Mouse (Mus musculus) testis, postnatal 10 days (tissue): ENCODE measurements around the gene Epb41l3.
"Not testable (repeated sequence)": the region's sequence is repeated elsewhere in the genome, so short reads cannot be mapped to it uniquely, and the experiment has no call there.

Source experiments
- DNase-seq: peaks from one replicate; pipeline ENCODE4 v3.0.0; 2021; ENCODE audit warnings: low spot score

Gene Epb41l3

DNA sequence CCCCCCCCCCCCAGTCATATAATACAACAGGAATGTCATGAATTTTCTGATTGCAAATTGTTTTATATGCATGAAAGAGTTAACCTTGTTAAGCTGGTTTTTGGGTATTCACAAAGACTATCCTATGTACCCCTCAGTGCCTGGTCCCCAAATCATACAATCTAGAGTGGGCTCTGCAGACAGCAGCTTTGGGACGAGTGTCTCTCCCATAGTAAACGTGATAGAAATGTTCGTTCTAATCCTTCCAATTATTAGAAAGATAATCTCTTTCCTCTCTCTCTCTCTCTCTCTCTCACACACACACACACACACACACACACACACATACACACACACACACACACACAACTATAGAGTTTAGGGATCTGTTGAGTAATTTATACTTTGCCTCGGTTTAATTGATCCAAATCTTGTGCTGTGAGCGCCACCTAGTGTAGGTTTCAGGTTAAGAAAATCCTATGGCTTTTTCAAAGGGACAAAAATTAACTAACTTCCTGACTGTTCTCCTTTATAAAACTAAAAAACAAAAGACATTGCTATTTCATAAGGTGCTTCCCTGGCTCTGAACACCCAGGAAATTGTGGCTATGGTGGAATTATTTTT, 30.4 kb downstream of the Epb41l3 start:
- DNase-seq, result peak; percentile 70

DNA sequence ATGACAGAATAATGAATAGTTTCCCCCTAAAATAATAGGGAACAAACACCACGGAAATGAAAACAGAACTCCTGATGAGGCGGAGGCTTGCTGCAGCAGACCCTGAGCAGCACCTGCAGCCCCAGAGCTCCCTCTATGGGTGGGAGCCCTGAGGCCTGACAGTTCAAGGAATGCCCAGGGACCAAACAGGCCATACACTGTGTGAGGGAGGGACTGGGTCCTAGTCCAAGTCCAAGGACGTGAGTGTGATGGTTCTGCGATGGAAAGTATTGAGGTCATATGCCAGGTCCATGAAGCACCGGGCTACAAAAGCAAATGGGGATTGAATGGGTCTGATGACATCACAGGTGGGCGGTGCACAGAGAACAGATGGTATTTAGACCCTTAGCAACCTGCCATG, 33.7 kb downstream of the Epb41l3 start:
- DNase-seq, result peak; percentile 53

DNA sequence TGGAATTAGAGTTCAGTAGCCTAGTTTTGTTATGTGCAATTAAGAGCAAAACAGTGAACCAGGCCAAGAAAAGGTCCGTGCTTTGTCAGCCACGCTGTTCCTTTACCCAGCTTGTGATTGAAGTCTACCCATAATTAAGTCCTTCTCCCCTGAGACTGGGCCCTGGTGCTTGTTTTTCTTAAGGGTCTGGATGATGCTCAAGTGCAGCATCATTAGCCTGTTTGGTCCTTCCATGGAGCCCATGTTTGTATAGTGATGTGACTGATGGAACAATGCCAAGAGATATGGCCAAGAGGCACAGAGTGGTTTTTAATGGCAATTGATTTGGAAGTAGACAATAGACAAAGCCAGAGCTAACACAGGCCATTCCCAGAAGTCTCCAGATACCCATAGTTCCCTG, 36.7 kb downstream of the Epb41l3 start:
- no peak for DNase-seq

DNA sequence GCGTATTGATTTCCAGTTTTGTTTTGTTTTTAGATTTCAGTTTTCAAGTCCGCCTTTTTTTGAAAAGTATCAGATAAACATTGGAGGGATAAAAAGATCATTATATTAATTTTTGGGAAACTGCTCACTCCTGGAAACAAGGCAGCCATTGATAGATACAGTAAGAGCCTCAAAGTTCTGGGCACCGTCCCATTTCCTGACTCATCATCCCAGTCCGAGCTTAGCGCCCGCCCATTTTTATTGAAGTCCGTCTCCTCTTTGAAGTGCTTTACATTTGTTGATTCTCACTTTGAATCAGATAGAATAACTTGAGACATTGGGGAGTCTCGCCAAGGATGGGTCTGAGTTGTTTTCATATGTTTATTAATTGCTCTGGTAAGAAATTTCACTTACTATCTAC, 43.7 kb downstream of the Epb41l3 start:
- DNase-seq, result no peak

DNA sequence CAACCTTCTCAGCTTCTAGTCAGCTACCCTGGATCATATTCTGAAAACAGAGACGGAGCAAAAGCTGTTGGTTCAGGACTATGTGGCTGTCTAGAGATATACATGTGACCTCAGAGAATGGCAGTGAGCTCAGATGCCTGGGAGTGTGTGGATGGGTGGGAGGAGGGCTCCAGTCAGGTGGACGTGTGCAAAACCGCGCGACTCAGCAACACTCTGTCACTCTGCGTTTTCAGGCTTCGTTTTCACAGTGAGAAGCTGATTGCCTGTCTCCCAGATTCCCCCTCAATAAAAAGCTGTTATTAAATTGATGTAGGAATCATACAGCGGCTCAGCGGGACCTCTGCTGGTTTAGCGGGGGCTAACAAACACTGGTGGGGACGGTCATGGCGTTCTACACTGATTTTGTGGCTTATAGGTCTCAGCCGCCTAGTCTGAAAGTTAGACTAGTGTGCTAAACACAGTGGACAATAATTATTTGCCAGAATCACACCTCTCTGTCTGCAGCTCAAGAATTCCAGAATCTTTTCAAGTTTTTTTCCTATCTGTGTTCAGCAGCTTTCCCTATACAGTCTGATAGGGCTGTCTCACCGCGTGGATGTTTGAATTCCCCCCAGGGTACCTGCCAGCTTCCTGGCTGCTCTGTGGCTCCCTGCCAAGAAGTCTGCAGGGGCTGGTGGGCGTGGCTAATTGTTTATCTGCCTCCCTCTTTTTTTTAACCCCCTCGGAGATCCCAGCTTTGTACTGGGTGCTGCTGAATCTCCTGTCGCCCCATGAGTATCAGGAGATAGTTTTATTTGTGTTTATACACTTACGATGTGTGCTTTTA, 45.3 kb downstream of the Epb41l3 start:
- peak; percentile 59 for DNase-seq

DNA sequence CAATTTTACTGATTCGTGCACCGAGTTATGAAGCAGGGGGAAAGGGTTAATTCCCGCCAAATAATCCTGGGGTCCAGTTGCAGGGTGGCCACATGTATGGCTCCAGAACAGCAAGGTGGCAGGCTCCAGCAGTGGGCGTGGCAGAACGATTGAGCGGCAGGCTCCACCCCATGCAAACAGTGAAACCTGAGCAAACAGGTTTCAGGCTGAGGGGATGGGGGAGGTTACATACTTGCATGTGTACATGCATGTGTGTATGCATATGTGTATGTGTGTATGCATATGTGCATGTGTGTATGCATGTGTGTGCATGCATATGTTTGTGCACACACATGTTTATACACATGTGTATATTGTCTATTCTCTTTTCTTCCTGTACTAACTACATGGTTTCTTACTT, 46.9 kb downstream of the Epb41l3 start:
- DNase-seq, result not testable (repeated sequence)

DNA sequence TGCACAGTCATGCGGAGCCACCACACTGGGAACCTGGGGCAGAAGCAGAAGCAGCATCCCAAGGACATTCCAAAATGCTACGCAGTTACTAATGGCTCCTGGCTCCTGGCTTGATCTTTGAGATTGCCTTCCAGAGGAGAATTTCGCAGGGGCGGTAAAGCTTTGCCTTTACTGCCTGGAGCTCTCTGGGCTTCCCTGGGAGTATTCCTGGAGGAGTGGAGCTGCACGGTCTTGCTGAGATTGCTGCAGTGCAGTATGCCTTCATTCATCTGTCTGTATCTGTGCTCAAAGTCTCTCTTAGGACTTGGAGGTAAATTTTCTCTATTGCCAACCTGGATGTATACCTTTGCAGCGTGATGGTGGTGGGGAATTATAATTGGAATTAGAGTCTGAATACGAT, 52.0 kb downstream of the Epb41l3 start:
- no peak for DNase-seq

DNA sequence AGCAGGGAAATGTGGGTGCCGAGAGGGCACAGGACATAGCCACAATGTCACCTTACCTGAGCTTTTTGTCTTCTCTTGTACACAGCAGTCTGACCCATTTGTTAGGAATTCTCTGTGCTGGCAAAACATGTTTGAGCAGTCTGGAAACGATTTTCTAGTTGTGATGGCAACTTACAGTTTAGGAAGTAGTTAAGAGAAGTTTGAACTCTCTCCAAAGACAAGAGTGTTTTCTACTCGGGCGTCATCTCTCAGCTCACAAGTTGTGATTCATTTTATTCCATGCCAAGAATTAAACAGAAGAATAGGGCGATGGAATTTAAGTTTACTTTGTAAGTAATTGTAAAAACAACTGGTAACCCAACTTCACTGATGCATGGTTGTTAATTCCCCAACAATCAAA, 52.5 kb downstream of the Epb41l3 start:
- DNase-seq, result no peak

DNA sequence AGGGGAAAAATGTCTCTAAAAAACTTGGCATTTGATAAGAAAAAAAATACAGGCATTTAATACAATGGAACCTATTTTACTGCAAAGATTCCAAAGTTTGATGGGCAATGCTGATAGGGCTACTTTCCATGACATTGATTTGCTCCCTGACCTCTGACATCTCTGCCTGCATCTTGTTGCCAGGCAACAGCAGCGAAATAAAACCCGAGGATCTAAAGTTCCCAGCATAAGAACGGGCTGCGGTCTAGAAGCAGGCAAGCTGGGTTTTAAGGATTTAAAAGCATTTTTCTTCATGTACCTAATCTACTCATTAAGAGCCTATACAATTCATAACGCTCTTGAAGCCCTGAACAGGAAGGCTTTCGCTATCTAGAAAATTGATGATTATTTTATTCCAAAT, 54.0 kb downstream of the Epb41l3 start:
- DNase-seq, result no peak

DNA sequence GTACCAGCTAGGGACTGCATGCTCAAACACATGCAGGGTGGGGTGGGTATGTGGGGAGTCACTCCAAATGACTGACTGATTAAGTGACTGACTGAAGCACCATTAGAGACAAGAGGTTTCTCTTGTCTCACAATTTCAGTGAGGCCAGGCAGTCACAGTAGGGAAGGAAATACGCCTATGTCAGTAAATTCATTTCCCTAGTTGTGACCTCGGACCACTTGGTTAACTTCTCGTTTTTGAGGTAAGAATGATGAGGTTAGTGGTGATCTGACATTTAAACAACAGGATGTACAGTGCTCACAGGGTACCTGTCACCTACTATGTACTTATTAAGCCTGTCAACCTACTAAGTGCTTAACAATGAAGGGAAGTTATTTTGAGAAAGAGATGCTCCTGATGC, 67.5 kb downstream of the Epb41l3 start:
- no peak for DNase-seq

DNA sequence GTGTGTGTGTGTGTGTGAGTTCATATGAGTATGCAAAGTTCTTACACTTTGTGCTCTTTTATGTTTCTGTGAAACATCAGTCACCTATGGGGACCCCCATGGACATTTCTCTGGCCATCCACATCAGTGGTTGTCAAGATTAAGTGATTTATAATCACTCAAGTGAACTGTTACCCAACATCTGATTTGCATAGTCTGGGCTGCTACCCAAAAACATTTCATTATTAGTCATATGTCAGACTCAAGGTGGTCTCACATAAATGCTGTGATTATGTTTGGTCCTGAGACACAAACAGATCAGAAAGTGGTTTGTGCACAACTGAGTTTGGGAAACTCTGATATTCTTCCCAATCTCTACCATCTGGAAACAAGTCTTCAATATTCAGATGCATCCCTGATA, 75.3 kb downstream of the Epb41l3 start:
- DNase-seq, result no peak

DNA sequence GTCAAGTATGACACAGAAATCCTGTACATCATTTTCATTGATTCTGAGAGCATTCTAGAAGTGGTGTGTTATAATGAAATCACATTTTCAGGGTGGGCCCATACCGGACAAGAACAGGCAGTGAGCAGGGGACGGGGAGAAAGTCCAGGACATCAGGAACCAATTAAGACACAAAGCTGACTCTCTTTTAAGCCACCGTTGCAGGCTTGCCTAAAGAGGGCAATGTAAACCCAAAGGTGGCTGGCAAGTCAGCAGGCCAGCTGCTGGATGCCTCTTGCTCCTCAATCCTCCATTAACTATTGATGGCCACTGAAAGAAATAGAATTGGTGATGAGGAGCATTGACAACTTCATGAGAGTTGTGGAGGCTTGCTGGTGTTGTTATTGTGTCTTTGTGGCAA, 75.8 kb downstream of the Epb41l3 start:
- DNase-seq, result no peak

DNA sequence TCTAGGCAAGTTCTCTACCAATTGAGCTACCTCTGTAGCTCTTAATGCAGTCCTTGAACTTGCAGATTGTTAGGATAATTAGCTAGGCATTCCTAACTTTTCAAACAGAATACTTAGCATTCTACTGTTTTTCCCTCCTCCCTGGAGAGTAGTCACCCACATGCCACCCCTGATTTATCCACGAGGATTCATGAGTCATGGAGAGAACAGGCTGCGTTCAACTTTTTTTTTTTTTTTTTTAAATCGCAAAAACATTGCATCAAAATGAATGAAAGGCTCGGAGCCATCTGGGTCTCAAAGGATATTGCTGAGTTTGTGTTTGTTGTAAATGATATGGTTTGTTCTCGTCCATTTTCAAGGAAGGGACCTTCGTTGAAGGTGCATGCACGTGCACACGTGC, 79.6 kb downstream of the Epb41l3 start:
- DNase-seq, result no peak

DNA sequence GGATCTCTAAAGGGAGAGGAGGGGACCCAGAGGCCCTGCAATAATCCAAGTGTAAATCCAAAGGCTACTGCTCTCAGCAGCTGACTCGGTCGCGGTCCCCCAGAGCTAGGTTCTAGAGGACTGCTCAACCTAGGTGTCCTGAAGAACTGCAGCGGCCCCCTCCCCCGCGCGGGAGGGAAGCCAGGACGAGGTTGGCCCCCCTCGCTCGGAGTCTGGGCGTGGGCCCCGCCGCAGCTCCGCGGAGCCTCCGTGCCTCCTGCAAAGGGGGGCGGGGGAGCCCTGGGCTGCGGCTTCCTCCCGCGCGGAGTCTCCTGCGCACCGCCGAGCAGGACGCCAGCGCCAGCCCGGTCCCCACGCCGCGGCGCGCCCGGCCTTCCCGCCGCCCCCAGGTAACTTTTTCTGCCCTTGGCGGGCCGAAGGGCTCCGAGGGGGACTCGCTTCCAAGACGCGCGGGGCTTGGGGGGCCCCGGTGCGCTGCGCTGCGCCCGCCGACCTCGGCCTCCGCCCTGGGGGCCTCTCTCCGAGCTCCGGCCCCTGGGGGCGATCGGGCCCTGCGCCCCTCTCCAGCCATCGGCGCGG, 81.1 kb downstream of the Epb41l3 start:
- peak; percentile 72 for DNase-seq

DNA sequence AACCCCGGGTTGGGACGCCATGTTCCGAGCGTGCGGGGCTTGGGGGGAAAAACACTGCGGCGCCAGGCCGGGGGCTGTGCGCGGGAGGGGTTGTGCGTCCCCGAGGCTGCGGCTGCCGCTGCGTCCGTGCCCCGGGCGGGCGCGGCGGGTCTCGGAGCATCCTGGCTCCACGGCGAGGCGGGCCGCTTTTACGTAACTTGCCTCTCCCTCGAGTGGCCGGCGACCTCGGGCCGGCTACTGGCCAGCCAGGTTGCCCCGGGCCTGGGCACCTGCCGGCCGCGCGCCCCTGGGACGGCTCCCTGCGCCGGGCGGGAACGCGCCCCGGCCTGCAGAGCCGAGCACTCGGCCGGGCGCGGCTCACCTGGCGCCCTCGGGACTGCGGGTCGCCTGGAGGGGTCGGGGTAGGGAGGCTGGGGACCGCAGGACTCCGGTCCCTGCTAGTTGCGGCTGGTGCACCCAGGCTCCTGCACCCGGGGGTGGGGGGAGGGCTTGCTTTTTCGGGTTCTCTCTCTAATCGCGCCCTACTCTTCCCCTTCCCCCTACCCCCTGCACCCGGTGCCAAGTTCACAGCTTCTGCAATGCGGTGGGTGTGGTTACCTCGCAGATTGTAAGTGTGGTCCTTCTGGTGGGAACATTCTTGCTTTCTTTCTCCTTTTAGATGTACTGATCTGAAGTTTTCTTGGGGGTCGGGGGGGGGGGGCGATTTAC, 81.8 kb downstream of the Epb41l3 start:
- DNase-seq, result peak; percentile 55

DNA sequence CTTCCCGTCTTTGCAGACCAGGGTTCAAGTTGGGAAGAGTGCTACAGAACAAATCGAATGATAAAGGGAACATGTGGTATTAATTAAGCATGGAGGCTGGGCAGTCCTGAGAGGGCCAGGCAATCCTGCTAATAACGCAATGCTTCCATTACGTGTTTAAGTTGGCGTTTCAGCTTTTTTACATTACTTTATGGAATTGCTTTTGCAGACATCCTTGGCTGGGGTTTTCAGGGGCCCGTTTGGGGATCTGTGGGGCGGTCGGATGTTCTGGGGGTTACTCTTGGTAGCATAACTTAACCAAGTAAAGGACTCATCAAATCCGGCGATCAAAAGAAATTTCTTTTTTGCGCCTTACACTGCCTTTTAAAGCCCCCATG, 82.3 kb downstream of the Epb41l3 start:
- DNase-seq, result no peak

DNA sequence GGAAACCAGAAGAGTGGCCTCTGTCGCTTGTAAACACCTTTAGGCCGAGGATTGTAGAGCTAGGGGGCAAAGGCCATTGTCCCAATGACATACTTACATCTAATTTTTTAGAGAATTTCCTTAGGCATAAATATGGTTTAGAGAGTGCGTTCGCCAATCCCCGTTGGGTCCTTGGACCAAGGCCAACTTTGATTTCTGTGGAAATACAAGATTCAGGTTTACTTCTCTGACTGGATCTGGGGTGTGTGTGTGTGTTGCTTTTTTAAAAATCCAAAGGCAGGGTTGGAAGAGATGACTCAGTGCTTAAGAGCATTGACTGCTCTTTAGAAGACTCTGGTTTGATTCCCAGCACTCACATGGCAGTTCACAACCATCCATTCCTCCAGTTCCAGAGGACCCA, 83.2 kb downstream of the Epb41l3 start:
- no peak for DNase-seq

DNA sequence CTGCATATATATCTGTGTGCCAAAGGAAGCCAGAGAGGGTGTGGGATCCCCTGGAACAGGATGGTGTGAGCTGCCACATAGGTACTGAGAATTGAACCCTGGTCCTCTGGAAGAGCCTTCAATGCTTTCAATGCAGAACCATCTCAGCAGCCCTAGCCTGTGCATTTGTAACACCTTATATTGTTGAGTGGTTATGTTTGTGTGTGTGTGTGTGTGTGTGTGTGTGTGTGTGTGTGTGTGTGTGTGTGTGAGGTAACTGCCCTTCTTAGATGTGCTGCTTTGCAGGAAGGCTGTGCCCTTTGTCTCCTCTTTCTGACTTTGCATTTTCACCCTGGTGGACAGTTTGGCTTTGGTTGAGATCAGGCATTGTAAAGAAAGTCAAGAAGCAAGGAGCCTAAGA, 87.2 kb downstream of the Epb41l3 start:
- DNase-seq, result no peak

DNA sequence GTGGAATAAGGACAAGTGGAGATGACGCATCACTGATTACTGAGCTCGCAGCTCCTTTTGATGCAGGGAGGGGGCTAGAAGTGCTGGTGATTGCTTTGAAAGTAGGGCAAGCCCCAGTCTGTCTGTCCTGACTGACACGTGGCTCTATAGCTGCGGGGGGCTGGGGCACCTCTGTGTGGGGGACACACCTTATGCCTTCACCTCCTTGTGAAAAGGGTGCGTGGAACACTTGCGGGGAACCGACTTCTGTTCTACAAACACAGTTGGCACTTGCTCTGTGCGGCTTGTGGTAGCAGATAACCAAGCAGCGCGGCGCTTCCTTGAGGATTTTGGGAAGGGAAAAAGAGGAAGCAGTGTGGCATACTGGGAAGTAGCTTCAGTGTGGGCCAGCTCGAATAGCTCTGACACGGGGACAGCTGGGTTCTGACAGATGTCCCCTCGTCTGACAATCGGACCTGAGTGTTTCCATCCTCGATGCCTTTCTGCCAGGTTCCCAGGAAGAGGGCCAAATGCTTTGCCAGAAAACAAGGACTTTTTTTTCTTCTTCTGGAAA, 101.5 kb downstream of the Epb41l3 start:
- no peak for DNase-seq

DNA sequence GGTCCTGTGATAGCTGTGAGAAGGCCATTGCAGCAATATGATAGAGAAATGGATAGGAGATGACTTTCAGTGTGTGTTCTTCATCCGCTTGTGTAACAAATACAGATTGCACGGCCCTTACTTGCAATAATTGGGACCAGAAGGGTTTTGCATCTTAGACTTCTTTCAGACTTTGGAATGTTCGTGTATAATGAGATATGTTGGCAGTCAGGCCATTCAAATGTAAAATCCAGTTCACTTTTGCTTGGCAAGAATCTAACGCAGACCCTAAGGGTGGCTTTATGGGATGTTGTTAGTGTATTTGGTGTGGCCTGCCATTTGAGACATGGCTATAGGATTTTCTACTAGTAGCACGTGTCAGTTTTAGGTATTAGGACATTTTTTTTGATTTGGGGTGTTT, 102.5 kb downstream of the Epb41l3 start:
- no peak for DNase-seq

DNA sequence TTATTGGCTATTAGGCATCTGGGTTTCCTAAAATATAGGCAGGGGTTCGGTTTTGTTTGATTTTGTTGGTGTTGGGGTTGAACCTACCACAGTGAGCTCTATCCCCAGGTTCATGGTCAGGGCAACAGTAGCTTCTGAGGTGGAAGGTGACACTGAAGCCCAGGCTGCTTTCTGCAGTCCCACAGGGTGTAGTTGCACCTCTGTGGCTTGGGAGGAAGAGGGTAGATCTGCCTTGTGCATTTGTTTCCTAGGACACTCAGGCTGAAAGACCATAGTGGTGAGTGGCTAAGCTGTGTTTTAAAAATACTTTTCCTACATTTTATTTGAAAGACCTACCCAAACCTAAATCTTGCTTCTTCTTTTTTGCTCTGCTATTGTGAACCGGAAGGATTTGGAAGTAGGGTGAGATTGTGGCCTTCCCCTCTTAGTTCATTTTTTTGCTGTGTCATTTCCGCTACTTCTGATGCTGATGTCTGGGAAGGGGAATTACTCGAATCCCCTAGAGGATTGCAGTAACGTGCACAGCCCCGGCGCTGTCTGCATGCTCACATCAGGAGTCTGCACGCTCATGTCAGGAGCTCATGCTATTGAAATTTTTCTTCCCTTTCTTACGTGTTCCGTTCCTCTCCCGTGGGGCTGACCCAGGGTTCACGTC, 105.5 kb downstream of the Epb41l3 start:
- no peak for DNase-seq
